Mouse (Mus musculus): ENCODE data around the gene Daam1.

Gene Daam1

DNA sequence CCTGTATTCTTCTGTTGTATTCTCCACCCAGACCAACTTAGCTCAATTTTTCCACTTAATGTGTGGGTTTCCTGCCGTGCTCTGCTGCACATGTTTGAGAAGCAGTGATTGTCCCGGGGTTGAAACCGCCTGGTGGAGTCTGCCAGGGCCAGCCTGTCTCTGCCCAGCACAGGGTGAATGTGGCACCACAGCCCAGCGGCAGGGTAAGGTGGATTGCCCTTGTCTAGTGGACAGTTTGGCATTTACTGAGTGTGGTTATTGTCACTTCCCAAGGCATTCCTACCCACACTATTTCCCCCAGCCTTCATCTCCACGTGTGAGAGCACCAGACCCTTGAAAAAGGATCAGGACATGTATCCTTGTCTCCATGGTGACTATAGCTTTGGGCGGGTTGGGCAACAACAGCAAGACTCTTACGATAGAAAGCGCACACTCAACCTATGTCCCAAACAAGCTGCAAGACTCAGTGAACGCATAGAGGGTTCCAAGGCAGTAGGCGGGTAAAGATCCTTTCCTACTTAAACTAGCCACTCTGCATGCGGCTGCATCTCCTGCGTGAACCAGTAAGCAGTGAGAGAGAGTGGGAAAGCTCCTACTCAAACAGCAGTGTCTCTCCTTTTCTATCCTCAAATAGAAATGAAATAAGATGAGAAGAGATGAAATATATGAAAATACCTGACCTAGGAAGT lies 139.2 kb downstream of the Daam1 start:
- DNase-seq (ENCODE audit: low spot score in 2 of 2) = no peak

DNA sequence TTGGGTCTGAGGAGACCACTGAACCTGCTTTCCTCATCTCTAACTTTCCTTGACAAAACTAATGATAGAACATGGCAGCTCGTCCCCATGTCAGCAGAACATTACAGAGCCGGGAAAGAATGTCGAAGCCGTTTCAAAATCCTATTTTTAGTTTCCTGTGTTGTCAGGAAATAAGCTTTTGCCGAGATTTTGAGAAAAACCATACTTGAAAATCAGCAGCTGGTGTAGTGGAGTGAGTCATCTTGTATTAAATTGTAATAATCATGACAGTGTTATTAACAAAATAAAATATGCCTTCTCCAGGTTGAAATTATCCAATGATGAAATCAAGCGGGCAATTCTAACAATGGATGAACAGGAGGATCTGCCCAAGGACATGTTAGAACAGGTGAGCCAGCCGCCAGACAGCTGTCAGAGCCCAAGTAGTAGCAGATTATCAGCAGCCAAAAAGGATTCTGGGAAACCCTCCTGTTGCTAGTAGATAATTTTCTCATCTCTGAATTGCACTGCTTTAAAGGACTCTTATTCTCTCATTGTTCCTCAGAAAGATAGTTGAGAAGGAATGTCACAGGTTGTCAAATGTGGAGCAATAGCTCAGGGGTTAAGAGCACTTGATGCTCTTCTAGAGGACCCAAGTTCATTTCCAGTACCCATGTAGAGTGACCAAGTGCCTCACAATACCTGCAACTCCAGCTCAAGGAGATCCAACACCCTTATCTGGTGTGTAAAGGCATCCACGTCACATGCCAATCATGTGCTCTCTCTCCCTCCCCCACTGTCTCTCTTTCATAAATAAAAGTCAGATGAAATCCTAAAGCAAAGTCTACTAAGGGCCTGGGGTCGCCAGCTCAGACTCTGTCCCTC lies 140.1 kb downstream of the Daam1 start:
- no peak for DNase-seq (ENCODE audit: low spot score in 2 of 2)

DNA sequence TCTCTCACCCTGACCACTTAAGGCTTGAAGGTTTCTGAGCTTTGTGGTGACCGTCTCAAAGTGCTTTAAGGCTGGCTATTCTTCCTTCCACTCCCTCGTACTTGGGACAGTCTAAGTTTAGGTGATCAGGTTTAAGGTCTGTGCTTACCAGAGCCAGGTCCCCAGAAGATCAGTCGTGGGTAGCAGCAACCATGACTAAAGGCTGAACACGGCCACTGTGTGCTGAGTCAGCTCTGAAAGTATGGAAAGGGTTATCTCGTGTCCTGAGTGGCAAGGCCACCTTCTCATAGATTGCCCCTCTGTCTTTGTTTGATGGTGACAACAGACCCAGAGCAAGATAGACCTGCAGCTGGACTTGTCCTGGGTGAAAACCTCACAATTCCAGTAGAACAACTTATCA lies 141.2 kb downstream of the Daam1 start:
- DNase-seq (ENCODE audit: low spot score in 2 of 2) = no peak

DNA sequence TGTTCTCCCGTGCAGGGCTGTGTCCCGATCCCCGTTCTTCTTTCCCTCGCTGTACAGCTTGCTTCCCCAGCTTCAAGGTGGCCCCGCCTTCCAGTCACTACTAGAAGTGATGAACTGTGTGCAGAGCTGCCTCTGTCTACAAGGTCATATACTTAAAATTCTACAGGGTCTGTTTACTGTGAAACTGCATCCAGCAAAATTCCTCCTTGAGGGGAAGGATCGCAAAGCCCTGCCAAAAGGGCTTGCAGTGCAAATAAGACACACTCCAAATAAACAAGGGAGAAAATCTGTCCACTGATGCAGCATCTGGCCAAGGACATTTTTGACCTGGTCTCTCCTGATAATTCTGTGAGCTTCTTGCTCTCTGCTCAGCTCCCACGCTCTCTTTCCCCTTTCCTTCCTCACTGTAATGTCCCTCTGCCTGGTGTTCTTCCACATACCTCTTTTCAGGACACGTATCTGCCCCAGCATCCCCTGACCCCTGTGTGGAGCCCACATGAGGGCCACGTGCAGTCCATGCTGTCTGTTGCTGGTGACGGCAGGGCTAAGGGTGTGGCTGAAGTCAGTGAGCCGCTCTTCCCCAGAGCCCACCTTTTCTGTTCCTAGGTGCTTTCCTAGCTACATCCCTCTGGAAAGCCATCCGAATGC lies 141.9 kb downstream of the Daam1 start:
- no peak for DNase-seq (ENCODE audit: low spot score in 2 of 2)

DNA sequence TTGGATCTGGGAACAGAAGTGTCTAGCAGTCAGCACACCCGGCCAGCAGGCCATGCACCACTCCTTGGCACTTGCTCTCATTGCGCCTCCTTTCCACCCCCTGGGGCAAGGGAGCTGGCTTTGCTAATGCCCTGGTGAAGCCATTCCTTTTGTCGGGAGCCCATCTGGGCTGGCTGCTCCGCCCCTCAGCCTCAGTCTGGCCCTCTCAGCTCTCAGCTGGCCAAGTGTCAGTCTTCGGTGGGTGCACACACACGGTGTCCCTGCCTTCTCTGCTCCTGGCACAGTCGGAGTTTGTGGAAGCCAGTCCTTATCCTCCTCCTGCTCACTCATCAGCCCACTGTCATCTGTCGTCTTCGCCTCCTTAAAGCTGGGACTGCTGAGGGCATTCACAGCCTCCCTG lies 142.7 kb downstream of the Daam1 start:
- no peak for DNase-seq (ENCODE audit: low spot score in 2 of 2)

DNA sequence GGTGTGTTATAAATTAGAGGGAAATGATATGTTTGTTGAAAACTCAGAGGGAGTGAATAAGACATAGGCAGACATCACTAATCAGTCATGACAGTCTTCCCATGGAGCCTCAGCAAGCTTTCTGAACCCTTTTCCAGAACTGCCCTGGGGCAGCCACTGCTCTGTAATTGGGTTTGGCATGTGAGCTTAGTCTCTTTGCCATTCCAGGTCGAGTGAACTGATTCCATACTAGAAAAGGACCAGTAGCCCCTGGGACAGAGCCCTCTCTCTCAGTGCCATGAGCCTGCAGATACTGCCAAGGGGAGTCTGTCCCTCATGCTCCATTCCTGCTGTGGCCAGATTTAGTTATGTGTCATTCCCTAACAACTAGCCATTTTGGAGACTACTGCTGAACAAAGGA lies 144.7 kb downstream of the Daam1 start:
- no peak for DNase-seq (ENCODE audit: low spot score in 2 of 2)

DNA sequence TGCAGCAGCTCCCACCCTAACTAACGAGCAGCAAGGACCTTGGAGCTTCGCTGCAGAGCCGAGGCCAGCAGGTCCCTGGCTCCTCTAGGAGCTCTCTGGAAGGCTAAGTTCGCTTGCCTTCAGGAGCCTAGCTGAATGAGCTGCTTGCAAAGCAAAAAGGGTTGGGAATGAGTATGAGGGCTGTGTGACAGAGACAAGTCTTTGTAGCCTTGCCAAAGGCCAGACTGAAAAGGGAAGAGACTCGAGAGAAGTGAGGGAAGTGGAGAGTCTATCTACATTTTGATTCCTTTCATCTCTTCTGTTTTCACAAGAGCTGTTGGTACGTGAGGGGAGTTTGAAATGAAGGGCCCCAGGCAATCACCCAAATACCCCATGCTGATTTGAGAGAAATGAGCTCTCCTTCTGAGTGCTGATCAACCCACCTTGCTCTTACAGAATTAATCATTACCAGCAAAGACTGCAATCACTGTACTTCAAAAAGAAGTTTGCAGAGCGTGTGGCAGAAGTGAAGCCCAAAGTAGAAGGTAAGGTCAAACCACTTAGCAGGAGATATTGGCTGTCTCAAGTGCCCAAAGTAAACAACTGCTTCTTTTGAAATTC lies 145.6 kb downstream of the Daam1 start:
- DNase-seq (ENCODE audit: low spot score in 2 of 2) = no peak

DNA sequence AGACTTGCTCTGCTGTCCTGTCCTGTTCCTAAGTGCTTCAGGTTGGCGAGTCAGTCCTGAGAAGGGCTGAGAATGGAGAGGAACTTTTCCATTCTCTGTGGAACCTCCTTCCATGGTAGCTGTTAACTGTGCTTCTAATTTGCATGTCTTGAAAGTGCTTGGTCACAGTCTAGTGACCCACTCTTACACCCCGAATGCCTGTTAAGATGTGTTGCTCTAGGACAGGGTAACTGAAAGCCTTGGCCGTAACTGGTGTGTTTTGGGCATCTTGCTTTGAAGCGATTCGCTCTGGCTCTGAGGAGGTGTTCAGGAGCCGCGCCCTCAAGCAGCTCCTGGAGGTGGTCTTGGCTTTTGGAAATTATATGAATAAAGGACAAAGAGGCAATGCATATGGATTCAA lies 146.5 kb downstream of the Daam1 start:
- DNase-seq (ENCODE audit: low spot score in 2 of 2) = no peak

DNA sequence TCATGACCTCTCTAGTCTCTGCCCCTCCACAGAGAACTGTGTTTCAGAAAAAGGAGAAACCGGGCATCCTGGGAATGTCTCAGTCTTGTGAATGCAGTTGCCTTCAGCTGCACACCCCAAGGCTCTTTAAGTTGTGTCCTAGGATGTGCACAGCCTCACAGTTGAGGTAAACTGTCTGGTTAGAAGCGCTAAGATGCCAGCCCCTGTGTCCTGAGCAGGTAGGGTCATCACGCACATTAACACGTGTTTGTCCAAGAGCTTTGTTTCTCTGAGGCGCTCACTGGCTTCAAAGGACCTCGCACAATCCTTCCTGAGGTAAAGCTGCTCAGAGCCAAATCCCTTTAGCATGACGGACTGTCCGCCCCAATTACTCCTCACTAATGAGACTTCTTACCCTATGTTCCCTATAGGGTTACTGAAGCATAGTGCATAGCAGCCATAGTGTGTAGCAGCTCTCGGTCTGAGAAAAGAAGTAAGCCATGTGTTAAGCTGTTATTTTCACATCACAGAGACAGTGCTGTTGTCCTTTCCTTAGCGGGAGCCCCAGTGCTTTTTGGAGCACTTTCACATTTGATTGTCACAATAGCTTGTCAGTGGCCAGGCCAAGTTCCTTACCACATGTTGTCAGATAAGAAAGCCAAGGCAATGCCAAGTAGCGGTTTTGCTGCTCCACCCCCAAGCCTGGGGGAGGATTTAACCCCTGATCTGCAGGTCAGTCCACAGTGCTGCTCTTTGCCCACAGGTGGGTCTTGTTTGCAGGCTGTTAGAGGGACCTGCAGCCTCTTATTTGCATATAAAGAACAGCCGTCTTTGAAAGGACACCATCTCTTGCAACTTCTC lies 147.9 kb downstream of the Daam1 start:
- DNase-seq (ENCODE audit: low spot score in 2 of 2) = no peak

DNA sequence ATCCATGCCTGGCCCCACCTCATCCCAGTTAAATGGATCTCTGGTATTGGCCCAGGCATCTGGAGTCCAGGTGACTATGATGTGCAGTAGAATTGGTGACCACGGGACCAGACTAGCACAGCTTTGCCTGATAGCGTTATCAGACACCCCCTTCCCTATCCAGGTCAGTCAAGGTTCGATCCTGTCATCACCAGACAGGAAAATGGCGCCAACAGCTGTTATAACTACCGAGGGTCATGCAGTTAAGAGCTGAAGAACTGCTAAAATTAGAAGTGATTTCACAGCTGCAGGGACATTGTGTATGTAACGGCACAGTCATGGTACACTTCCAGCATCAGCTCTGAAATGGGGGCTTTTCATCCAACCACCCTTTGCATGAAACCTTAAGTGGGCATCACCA lies 149.3 kb downstream of the Daam1 start:
- DNase-seq (ENCODE audit: low spot score in 2 of 2) = no peak

DNA sequence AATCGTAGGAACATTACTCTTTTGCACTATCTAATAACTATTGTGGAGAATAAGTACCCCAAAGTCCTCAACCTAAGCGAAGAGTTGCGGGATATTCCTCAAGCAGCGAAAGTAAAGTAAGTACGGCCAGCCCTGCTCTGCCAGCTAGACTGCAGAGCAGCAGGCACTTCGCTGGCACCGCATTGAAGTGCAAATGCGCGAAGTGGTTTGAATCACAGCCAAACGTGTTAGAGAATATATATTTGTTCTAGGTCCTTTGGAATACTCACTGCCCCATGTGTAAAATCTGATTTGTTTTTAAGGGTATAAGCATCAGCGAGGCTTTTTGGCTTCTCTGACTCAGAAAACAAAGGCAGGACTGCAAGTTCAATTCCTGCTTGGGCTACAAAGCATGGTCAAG lies 149.9 kb downstream of the Daam1 start:
- DNase-seq (ENCODE audit: low spot score in 2 of 2) = no peak

DNA sequence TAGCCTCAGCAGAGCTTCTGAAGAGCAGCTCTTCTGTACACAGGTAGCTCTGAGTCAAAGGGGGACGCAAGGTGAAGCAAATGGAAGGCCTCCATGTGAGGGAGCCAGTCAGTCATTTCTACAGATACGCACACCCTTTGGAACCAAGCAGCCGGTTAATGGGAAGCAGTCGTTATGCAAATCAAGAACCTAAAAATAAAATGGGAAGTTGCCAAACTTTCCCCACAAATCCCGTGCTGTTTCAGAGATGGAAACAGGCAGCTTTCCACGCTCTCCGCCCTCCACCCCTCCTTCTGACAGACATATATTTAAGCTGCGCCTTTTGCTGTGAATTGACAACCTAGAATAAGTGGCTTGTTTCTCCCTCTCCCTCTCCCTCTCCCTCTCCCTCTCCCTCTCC lies 150.4 kb downstream of the Daam1 start:
- DNase-seq (ENCODE audit: low spot score in 2 of 2) = no peak

DNA sequence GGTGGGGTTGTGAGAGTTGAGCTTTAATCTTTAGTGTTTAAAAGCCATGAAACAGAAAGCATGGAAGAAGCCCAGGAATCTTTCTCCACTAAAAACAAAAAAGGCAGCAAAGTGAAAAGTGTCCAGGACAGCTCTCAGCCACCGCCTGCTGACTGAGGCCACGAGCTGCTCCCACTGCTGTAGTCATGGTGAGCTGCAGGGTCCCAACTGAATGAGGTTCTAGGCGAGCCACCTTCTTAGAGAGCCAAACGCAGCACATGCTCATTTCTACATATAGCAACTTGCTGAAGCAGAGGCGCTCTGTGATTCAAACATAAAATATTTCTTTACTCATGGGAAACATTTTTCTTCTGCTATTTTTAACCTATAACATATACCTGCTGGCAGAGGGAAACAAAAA lies 150.9 kb downstream of the Daam1 start:
- DNase-seq (ENCODE audit: low spot score in 2 of 2) = no peak

DNA sequence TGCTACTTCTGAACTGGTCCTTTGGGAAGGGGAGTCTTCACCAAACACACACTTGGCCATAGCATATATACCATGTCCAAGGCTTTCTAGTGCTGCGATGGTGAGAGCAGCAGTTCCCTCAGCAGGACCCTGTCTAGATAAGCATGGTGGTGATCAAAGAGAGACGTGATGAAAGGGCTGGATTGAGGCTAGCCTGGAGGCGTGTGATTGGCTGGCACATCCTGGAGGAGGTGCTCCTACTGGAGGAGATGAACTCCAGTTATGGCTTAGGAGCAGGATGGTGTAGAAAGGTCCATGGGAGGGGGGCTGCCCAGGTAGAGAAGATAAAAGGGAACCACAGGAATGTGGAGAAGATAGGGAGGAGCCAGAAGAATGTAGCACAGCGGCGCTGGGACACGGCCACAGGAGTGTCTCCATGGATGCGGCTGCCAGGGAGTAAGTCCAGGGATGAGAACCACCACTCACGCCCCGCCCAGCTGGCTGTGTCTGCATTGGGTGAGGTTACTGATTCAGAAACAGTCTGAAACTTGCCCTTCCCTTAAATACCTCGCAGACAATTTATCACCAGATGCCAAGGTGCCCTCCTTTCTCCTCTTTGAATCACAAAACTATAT lies 152.3 kb downstream of the Daam1 start:
- no peak for DNase-seq (ENCODE audit: low spot score in 2 of 2)

DNA sequence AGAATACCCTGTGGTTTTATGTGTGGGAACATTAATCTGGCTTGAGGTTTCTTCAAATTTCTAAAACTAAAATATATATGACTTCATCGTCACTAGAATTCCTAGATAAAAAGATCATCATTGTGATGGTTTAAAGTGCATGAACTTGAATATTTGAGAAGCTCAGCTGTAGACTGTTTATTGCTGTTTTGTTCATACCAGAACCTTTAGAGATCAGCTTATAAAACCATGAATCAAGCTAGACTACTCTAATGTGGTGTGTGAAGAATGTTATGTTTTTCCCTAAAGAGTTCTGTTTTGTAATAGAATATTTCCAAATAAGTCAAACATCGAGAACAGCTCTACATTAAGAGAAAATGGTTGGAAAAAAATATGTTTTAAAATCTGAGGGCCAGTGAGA lies 156.3 kb downstream of the Daam1 start:
- no peak for DNase-seq (ENCODE audit: low spot score in 2 of 2)

DNA sequence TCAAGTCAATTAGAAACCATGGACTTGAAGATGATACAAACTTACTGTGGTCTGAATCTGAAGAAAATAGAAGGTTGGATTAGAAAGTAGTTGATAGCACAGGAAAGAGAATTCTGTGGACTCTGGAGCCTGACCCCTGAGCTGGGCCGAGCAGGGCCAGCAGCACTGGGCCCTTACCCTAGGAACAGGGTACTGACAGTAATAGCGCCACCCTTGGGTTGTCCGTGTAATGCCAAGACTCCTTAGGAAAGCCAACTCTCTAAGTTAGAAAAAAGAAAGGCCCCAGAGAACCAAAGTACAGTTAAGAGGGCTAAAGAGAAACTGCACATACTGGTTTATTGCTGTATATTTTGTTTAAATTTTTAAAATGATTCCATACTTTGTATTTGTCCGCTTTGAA lies 157.0 kb downstream of the Daam1 start:
- no peak for DNase-seq (ENCODE audit: low spot score in 2 of 2)

DNA sequence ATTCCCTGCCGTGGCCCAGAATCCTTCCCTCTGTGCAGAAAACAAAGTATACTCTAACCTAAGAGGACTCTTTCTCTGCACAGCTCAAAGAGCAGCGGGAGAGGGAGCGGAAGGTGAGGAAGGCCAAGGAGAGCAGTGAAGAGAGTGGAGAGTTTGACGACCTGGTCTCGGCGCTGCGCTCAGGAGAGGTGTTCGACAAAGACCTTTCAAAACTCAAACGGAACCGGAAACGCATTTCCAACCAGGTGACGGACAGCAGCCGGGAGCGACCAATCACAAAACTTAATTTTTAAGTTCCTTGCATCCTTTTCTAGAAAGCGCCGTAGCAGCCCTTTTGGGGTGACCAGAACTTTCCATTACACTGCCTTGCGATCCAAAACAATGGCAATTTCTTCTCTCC lies 158.7 kb downstream of the Daam1 start:
- DNase-seq (ENCODE audit: low spot score in 2 of 2) = no peak

DNA sequence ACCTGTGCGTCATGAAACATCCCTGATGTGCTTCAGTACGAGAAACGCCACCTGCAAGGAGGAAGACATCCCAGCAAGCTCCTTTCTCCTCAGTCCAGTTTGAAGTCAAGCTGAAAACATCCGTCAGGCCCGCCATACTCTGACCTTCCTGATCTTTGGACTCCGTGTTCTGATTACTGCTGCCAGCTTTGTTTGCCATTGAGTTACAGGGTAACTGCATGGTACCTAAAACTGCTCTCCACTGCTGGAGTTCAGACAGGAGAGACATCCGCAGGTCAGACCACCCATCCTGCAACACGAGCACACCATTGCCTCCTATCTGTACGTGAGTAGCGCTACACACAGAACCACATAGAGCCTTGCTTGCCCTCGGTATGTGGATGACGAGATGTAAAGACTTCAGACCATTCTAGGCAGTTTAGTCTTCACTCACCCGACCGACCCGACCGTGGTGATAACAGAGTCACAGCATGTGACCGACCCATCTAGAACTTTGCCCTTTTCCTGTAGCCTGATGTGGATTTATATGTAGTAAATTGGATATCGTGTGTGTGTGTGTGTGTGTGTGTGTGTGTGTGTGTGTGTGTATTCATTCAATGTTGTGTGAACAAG lies 161.8 kb downstream of the Daam1 start:
- DNase-seq (ENCODE audit: low spot score in 2 of 2) = no peak

DNA sequence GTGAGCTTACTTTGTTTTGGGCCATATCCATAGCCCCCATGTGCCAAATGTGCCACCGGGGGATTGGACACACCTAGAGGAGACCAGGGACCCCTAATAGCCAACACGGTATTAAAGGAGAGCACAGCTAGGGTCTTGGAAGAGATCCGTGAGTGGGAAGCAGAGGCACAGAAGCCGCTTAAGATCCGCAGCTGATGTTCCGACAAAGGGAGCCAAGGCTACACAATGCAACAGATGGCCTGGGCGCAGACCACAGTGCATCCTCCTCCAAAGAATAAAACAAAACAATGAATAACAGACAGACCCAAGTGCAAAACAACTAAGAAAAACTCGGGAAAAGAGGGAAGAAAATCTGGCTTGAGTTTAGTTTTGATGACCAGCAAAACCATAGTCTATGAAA lies 165.0 kb downstream of the Daam1 start:
- no peak for DNase-seq (ENCODE audit: low spot score in 2 of 2)

DNA sequence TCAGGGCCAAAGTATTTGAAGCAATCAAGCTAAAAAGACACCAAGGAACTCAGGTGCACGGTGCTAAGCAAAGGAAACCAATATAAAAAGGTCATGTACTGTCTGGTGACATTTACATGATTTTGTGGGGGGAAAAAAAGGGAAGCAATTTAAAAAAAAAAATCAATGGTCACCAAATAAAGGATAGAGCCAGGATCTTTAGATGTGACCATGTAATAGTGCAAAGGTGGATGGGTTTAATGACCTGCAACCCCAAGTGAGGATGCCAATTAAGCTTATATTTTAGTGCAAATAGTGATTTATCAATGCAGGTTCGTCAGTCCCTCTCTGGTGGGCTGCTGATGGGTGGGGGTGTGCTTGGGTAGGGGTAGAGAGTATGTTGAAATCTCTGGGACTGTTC lies 166.0 kb downstream of the Daam1 start:
- no peak for DNase-seq (ENCODE audit: low spot score in 2 of 2)

DNA sequence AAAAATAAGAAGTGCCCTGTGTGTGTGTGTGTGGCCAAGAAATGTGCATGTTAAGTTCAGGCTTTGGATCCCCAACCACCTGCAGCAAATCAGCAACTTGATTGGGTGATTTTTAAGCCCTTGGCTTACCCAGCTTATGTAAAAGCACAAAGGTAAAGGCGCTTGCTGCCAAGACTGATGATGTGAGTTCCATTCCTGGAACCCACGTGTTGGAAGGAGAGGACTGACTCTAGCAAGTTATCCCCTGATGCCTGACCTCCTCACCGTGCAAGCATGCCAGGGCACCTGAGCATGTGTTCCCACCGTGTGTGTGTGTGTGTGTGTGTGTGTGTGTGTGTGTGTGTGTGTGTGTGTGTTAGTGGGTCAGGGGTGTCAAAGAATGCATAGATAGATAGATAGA lies 166.5 kb downstream of the Daam1 start:
- DNase-seq (ENCODE audit: low spot score in 2 of 2) = no peak
